Mouse (Mus musculus) kidney, adult 8-10 months (tissue): ENCODE measurements around the gene Gm27021.

Experiments
- DNase-seq, 2 experiments: peaks; one replicate each; pipeline ENCODE4 v3.0.0; 2022

The Gm27021 gene

GRCm38 (mm10) chr8:120685097-120685496 lies 17.2 kb upstream of the Gm27021 start:
- no peak for DNase-seq

- no peak for DNase-seq
Observed at GRCm38 (mm10) chr8:120684082-120684481, 16.2 kb upstream of the Gm27021 start.

- DNase-seq = peak; percentile 61 to 82
Observed at GRCm38 (mm10) chr8:120683602-120684001, 15.7 kb upstream of the Gm27021 start.

- no peak for DNase-seq
Observed at GRCm38 (mm10) chr8:120681113-120681512, 13.2 kb upstream of the Gm27021 start.

GRCm38 (mm10) chr8:120680405-120680804 lies 12.5 kb upstream of the Gm27021 start:
- peak in 1 of 2 experiments; percentile 49 for DNase-seq

GRCm38 (mm10) chr8:120679629-120680387 lies 11.9 kb upstream of the Gm27021 start:
- no peak for DNase-seq

GRCm38 (mm10) chr8:120678447-120678846 lies 10.6 kb upstream of the Gm27021 start:
- peak; percentile 59 to 88 for DNase-seq

- DNase-seq = no peak
Observed at GRCm38 (mm10) chr8:120675718-120676117, 7.8 kb upstream of the Gm27021 start.

GRCm38 (mm10) chr8:120673298-120673697 lies 5.4 kb upstream of the Gm27021 start:
- DNase-seq = no peak

- no peak for DNase-seq
Observed at GRCm38 (mm10) chr8:120672626-120673229, 4.8 kb upstream of the Gm27021 start.

GRCm38 (mm10) chr8:120671775-120672174 lies 3.9 kb upstream of the Gm27021 start:
- no peak for DNase-seq

- peak in 1 of 2 experiments; percentile 40 for DNase-seq
Observed at GRCm38 (mm10) chr8:120668374-120668905, 561 bp upstream of the Gm27021 start, which contains the start of gene Emc8. Emc8 (minus strand) TSS chr8:120668573.

GRCm38 (mm10) chr8:120666807-120667470 lies 940 bp downstream of the Gm27021 start:
- DNase-seq = no peak

- no peak for DNase-seq
Observed at GRCm38 (mm10) chr8:120665726-120666455, 2.0 kb downstream of the Gm27021 start.

- no peak for DNase-seq
Observed at GRCm38 (mm10) chr8:120664566-120664965, 3.3 kb downstream of the Gm27021 start.

- DNase-seq = no peak
Observed at GRCm38 (mm10) chr8:120657415-120657814, 10.5 kb downstream of the Gm27021 start.

- no peak for DNase-seq
Observed at GRCm38 (mm10) chr8:120656322-120657052, 11.4 kb downstream of the Gm27021 start.

GRCm38 (mm10) chr8:120647532-120647931 lies 20.3 kb downstream of the Gm27021 start, which contains the start of gene 1190005I06Rik:
1190005I06Rik (minus strand) TSS chr8:120647632.
- DNase-seq = no peak

GRCm38 (mm10) chr8:120644663-120645062 lies 23.2 kb downstream of the Gm27021 start:
- DNase-seq = peak in 1 of 2 experiments; percentile 23

GRCm38 (mm10) chr8:120642031-120642662 lies 25.7 kb downstream of the Gm27021 start:
- no peak for DNase-seq

GRCm38 (mm10) chr8:120641245-120641644 lies 26.6 kb downstream of the Gm27021 start:
- DNase-seq = no peak
